Mouse (Mus musculus) midbrain, embryonic 12.5 days (tissue): ENCODE measurements around the gene Rpl23. TPM values are rescaled to one million over a fixed set of nuclear protein-coding genes. Genes with fewer than 3 reads are reported as not detected.
"Not testable (repeated sequence)": the region's sequence is repeated elsewhere in the genome, so short reads cannot be mapped to it uniquely, and the experiment has no call there.

ENCODE experiments used
- ATAC-seq: fragments of 200-750 bp; cut with Nextera tagmentation; 2 replicates; pipeline ENCODE4 v1.8.0; 2017; ENCODE audit warnings: low read depth, moderate TSS enrichment, moderate library complexity; ENCODE audit not compliant: low FRiP score
- H3K27ac ChIP-seq: fragments of 300-500 bp; sonication (generic); replicated peaks from 2 replicates; pipeline ENCODE4 v1.5.1; 2016; ENCODE audit warnings: mild to moderate bottlenecking
- H3K27me3 ChIP-seq: fragments of 300-500 bp; sonication (generic); 2 replicates; pipeline ENCODE4 v1.6.1; 2016; ENCODE audit warnings: mild to moderate bottlenecking
- H3K36me3 ChIP-seq: fragments of 300-500 bp; sonication (generic); 2 replicates; pipeline ENCODE4 v1.6.1; 2016
- H3K4me1 ChIP-seq: fragments of 300-500 bp; sonication (generic); 2 replicates; pipeline ENCODE4 v1.6.1; 2016
- H3K4me2 ChIP-seq: fragments of 300-500 bp; sonication (generic); replicated peaks from 2 replicates; pipeline ENCODE4 v1.6.1; 2016; ENCODE audit warnings: mild to moderate bottlenecking, moderate library complexity
- H3K4me3 ChIP-seq: fragments of 300-500 bp; sonication (generic); 2 replicates; pipeline ENCODE4 v1.5.1; 2016; ENCODE audit warnings: mild to moderate bottlenecking
- H3K9ac ChIP-seq: fragments of 300-500 bp; sonication (generic); replicated peaks from 2 replicates; pipeline ENCODE4 v1.6.1; 2016; ENCODE audit warnings: mild to moderate bottlenecking, moderate library complexity
- H3K9me3 ChIP-seq: fragments of 300-500 bp; sonication (generic); 2 replicates; pipeline ENCODE4 v1.6.1; 2016; ENCODE audit warnings: mild to moderate bottlenecking
- WGBS: fragments of 180-500 bp; shearing (Covaris S2); methylation state at CpG from one replicate; pipeline ENCODE4 v1.1.7; 2016; 5-methylcytosine and 5-hydroxymethylcytosine counted together
- polyA plus RNA-seq: library from polyadenylated mRNA; unstranded; fragments of >200 nt; fragmentation: Nextera tagmentation; extraction: Ambion mirVana; gene quantifications from 2 replicates; pipeline ENCODE4 v1.2.1, GENCODE M21; 2016

Rpl23 gene
- polyA plus RNA-seq, 1 experiment from 2014 or later, result 370 TPM

DNA sequence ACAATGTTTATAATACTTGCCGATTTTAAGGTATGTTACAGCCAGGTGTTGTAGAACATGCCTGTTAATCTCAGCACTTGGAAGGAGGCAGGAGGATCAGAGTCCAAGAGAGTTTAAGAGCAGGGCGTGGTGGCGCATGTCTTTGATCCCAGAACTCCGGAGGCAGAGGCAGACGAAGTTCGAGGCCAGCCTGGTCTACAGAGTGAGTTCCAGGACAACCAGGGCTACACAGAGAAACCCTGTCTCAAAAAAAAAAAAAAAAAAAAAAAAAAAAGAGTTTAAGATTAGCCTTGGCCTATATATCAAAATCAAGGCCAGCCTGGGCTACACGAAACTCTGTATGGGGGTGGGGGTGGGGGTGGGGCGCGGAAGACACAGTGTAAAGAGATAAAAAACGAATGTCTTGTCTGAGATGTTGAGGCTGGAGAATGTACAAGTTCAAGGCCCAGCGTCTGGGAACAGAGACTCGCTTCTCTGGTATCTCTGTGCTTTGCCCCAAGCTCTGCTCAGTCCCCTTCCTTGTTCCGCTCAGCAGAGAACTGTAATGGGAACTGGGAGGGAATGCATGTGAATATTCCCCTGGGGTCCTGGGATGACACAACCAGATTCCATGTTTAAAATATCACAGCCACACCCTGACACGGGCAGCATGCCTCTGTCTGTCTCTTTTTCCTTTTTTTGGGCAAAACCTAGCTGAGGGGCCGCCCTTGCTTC lies 15.3 kb upstream of the Rpl23 start:
- ATAC-seq, result no peak
- Histone ChIP-seq H3K27ac (0 out of 2 replicates have a peak overlapping the region, but pooled peaks have one; percentile 10), H3K9me3 (no peaks in the 10 kb centered on the region), H3K27me3 (no peaks in the 10 kb centered on the region), H3K4me1 (peaks cover 19% of the 10 kb centered on the region), H3K4me2 (no peak overlapping the region), H3K36me3 (no peaks in the 10 kb centered on the region), H3K4me3 (no peak overlapping the region), H3K9ac (no peak overlapping the region)
- 60% methylated on average over 15 of the region's 15 CpGs for WGBS

- Histone ChIP-seq H3K9me3 (no peaks in the 10 kb centered on the region), H3K36me3 (no peaks in the 10 kb centered on the region), H3K4me1 (peaks cover 14% of the 10 kb centered on the region), H3K4me2 (no peak overlapping the region), H3K27me3 (no peaks in the 10 kb centered on the region), H3K27ac (no peak overlapping the region), H3K4me3 (no peak overlapping the region), H3K9ac (no peak overlapping the region)
- 4% methylated on average over 6 of the region's 6 CpGs for WGBS
- no peak for ATAC-seq
Observed at GRCm38 (mm10) chr11:97796910-97797309, 14.7 kb upstream of the Rpl23 start.

GRCm38 (mm10) chr11:97793165-97793564 lies 10.9 kb upstream of the Rpl23 start:
- ATAC-seq, result no peak
- Histone ChIP-seq H3K4me1 (no peaks in the 10 kb centered on the region), H3K9ac (no peak overlapping the region), H3K4me3 (no peak overlapping the region), H3K4me2 (no peak overlapping the region), H3K27me3 (no peaks in the 10 kb centered on the region), H3K36me3 (no peaks in the 10 kb centered on the region), H3K9me3 (no peaks in the 10 kb centered on the region), H3K27ac (no peak overlapping the region)
- 18% methylated on average over 2 of the region's 2 CpGs for WGBS

- not testable (repeated sequence) for H3K27me3 ChIP-seq, H3K4me3 ChIP-seq, ATAC-seq, H3K36me3 ChIP-seq, H3K9me3 ChIP-seq, H3K4me2 ChIP-seq, H3K4me1 ChIP-seq, H3K27ac ChIP-seq, H3K9ac ChIP-seq
- WGBS, result 86% methylated on average over 2 of the region's 2 CpGs
Observed at GRCm38 (mm10) chr11:97790778-97791438, 8.7 kb upstream of the Rpl23 start.

DNA sequence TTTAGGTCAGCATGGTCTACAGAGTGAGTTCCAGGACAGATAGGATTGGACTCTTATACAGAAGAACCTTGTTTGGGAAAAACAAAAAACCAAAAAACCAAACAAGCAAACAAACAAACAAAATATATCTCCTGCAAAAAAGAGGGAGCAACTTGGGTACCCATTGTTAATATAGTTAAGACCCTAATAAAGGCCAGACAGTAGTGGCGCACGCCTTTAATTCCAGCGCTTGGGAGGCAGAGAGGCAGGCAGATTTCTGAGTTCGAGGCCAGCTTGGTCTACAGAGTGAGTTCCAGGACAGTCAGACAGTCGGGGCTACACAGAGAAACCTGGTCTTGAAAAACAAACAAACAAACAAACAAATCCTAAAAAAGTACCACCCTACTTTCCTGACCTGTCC lies 7.5 kb upstream of the Rpl23 start:
- Histone ChIP-seq H3K4me1 (no peaks in the 10 kb centered on the region), H3K4me2 (no peak overlapping the region), H3K36me3 (no peaks in the 10 kb centered on the region), H3K9ac (no peak overlapping the region), H3K4me3 (no peak overlapping the region), H3K27me3 (no peaks in the 10 kb centered on the region), H3K27ac (no peak overlapping the region), H3K9me3 (no peaks in the 10 kb centered on the region)
- 87% methylated on average over 5 of the region's 5 CpGs for WGBS
- no peak for ATAC-seq

- Histone ChIP-seq H3K4me2 (no peak overlapping the region), H3K9ac (no peak overlapping the region), H3K9me3 (no peaks in the 10 kb centered on the region), H3K4me3 (no peak overlapping the region), H3K27ac (no peak overlapping the region), H3K36me3 (no peaks in the 10 kb centered on the region), H3K27me3 (no peaks in the 10 kb centered on the region), H3K4me1 (peaks cover 4% of the 10 kb centered on the region; the same call in 1 of the 2 replicates)
- 85% methylated on average over 3 of the region's 3 CpGs for WGBS
- no peak for ATAC-seq
Observed at GRCm38 (mm10) chr11:97787961-97788360, 5.7 kb upstream of the Rpl23 start.

DNA sequence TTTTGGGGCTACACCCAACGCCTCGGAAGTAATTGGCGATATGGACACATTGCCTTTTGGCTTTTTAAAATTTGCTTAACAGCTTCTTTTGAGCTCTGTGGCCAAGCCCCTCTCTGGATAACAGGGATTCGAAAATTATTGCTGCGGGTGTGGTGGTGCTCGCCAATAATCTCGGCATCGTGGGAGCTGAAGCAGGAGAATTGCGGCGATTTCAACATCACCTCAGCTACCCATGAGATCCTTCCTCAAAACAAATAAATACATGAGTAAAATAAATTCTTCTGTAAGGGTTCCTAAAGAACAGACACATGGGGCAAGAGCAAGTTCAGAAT lies 293 bp upstream of the Rpl23 start:
- peaks cover 33% of the 10 kb centered on the region for H3K36me3 ChIP-seq
- no peaks in the 10 kb centered on the region for H3K27me3 ChIP-seq
- peak overlapping the region; percentile 91 for H3K4me3 ChIP-seq
- H3K27ac ChIP-seq, result peak overlapping the region; percentile 94
- ATAC-seq, result no peak
- H3K4me2 ChIP-seq, result peak overlapping the region; percentile 84
- no peaks in the 10 kb centered on the region for H3K9me3 ChIP-seq
- peaks cover 24% of the 10 kb centered on the region for H3K4me1 ChIP-seq
- peak overlapping the region; percentile 68 for H3K9ac ChIP-seq
- WGBS, result under 1% methylated on average over 10 of the region's 10 CpGs

GRCm38 (mm10) chr11:97781478-97781831 lies 782 bp downstream of the Rpl23 start:
- Histone ChIP-seq H3K4me2 (peak overlapping the region; percentile 84), H3K27me3 (no peaks in the 10 kb centered on the region), H3K4me1 (peaks cover 24% of the 10 kb centered on the region), H3K4me3 (peak overlapping the region; percentile 91), H3K36me3 (peaks cover 44% of the 10 kb centered on the region), H3K9me3 (no peaks in the 10 kb centered on the region), H3K27ac (peak overlapping the region; percentile 94), H3K9ac (peak overlapping the region; percentile 93)
- WGBS, result 2% methylated on average over 11 of the region's 11 CpGs
- no peak for ATAC-seq

GRCm38 (mm10) chr11:97779968-97780701 lies 2.1 kb downstream of the Rpl23 start:
- H3K4me3 ChIP-seq, result 0 out of 2 replicates have a peak overlapping the region, but pooled peaks have one; percentile 91
- H3K4me1 ChIP-seq, result peaks cover 24% of the 10 kb centered on the region
- no peaks in the 10 kb centered on the region for H3K9me3 ChIP-seq
- WGBS, result 81% methylated on average over 2 of the region's 2 CpGs
- H3K9ac ChIP-seq, result peak overlapping the region; percentile 93
- no peak overlapping the region for H3K27ac ChIP-seq
- no peak for ATAC-seq
- peaks cover 52% of the 10 kb centered on the region for H3K36me3 ChIP-seq
- peak overlapping the region; percentile 84 for H3K4me2 ChIP-seq
- H3K27me3 ChIP-seq, result no peaks in the 10 kb centered on the region

GRCm38 (mm10) chr11:97778918-97779317 lies 3.3 kb downstream of the Rpl23 start:
- ATAC-seq, result no peak
- Histone ChIP-seq H3K9ac (no peak overlapping the region), H3K9me3 (no peaks in the 10 kb centered on the region), H3K4me1 (peaks cover 24% of the 10 kb centered on the region), H3K27ac (no peak overlapping the region), H3K4me3 (no peak overlapping the region), H3K27me3 (no peaks in the 10 kb centered on the region), H3K36me3 (peaks cover 56% of the 10 kb centered on the region), H3K4me2 (no peak overlapping the region)
- 88% methylated on average over 1 of the region's 1 CpGs for WGBS

DNA sequence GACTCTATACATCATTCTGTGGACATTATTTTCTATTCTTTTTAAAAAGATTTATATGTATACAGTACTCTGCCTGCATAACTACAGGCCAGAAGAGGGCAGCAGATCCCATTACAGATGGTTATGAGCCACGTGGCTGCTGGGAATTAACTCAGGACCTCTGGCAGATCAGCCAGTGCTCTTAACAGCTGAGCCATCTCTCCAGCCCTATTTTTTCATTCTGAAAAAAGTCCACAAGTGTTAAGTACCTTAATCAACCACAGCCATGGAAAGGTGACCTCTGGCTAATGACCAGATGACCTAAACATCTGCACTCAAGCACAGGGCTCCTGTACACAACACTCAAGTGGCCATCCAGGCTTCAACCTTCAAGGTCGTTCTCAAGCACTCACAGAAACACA lies 5.1 kb downstream of the Rpl23 start:
- ATAC-seq, result no peak
- H3K4me2 ChIP-seq, result no peak overlapping the region
- H3K4me1 ChIP-seq, result peaks cover 17% of the 10 kb centered on the region
- H3K36me3 ChIP-seq, result peaks cover 56% of the 10 kb centered on the region
- H3K27me3 ChIP-seq, result no peaks in the 10 kb centered on the region
- 48% methylated on average over 2 of the region's 2 CpGs for WGBS
- no peak overlapping the region for H3K9ac ChIP-seq
- H3K9me3 ChIP-seq, result no peaks in the 10 kb centered on the region
- H3K4me3 ChIP-seq, result no peak overlapping the region
- no peak overlapping the region for H3K27ac ChIP-seq

DNA sequence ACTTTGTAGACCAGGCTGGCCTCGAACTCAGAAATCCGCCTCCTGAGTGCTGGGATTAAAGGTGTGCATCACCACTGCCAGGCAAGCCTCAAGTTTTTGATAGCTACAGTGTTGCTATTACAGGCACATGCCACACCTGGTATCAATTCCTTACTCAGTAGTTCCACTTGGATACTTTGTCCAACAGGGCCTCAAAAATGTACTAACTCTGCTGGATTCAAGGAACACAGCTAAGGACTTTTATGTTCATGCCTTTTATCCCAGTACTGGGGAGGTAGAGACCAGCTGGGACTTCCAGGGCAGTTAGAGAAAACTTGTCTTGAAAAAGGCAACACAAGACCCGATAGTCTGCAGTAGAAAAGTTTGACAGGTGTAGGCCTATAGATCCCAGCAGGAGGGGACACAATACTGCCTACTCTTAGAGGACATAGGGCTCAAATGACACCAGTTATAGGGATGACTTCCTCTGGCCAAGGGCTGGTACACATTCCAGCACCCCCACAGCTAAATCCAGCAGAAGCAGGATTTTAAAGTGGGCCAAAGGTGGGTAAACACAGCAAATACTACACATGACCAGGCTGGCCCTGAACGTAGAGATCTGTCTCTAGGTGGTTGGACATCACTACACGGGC lies 5.6 kb downstream of the Rpl23 start:
- Histone ChIP-seq H3K4me1 (peaks cover 17% of the 10 kb centered on the region), H3K27ac (no peak overlapping the region)

More for the DNA sequence above, 5.6 kb downstream of the Rpl23 start:
- Histone ChIP-seq H3K4me3 (no peak overlapping the region), H3K27me3 (no peaks in the 10 kb centered on the region), H3K9ac (no peak overlapping the region), H3K9me3 (no peaks in the 10 kb centered on the region), H3K36me3 (peaks cover 56% of the 10 kb centered on the region), H3K4me2 (no peak overlapping the region)
- 59% methylated on average over 5 of the region's 5 CpGs for WGBS
- no peak; the same call in 1 of the 2 replicates for ATAC-seq
